Mouse (Mus musculus): ENCODE data around the gene Nrros.
"Not testable (repeated sequence)": the region's sequence is repeated elsewhere in the genome, so short reads cannot be mapped to it uniquely, and the experiment has no call there.

The Nrros gene

DNA sequence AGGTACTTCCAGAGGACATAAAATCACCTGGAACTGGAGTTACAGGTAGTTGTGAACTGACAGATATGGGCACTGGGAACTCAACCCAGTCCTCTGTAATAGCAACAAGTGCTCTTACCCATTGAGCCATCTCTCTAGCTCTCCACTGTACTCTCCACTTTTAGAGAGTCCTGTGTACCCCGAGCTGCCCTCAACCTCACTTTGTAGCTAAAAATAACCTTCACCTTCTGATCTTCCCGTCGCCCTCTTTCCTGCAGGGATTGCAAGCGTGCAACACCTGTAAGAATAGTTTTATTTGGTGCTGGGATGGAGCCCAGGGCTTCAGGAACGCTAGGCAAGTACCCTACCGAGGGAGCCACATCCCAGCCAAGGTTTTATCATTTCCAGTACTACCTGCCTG lies 49.6 kb downstream of the Nrros start:
- DNase-seq (ENCODE audit: extremely low spot score, low read depth, low spot score) = no peak

DNA sequence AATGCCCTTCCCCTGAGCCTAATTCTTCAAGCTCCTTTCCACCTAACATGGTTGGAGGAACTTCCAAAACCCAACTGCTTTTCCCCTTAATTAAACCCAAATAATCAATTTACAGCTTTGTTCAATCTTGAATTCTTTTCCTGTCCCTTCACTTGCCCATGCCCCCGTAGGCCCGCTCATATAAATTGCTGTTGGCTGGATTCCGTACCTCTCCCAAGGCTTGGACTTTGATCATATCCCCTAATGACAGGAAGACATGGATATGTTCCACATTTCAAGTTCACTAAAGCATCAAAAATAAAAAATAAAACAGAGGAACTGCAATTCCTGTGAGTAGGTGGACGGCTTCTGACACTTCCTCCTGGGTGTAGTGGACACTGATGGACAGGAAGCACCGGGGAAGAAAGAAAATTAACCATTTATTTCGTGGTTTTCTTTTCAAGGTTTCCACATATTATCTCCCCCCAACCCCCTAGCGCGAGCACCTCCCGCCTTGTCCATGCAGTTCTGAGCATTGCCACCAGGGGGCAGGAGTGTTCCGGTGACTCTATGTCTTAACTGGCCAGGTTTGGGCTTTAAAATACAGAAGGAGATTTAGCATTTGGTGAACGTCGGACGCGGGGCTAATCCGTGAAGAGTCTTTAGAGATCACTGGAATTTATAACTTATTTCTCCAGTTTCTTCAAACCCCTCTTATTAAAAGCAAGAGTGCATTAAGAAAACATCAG lies 50.3 kb downstream of the Nrros start:
- peak; percentile 46 for DNase-seq (ENCODE audit: extremely low spot score, low read depth, low spot score)

DNA sequence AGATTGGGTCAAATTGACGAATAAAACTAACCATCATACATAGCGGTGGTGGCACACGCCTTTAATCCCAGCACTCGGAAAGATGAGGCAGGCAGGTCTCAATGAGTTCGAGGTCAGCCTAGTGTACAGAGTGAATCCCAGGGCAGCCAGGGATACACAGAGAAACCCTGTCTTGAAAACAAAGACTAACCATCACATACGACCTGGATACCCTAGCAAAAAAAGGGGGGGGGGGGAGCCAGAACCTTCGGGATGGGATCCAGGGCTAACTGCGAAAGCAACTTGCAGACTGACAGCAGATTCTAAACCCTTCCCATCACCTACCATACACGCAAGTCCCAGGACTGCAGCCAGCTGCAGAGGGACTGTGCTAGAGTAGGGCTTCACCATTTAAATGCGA lies 51.0 kb downstream of the Nrros start:
- no peak for DNase-seq (ENCODE audit: extremely low spot score, low read depth, low spot score)

DNA sequence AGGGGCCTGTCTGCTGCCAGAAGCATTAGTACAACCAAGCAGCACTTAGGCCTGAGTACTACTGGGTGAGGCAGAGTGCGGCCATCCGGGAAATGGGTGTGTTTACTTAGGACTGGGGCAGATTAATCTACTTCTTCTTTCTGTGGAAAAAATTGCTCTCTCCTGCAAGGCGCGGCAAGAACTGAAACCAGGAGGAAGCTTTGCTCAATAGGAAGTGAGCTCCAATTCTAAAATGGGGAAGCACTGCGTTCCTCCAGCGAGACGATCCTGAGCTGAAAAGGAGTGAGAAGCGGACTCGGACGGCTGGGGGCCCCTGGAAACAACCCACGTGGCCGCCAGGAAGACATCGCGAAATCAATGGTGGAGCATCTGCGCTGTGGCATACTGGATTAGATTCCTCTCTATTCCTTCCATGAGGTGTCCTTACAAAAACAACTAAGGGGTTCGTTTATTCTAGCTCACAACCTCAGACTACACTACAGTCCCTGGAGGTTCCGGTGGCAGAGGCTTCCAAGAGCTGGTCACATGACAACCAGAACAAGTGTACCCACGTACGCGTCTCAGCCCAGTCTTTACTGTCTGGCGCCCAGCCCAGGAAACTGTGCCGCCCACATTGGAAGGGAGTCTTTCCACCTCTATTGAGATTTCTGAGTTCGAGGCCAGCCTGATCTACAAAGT lies 51.7 kb downstream of the Nrros start:
- DNase-seq (ENCODE audit: extremely low spot score, low read depth, low spot score) = no peak

DNA sequence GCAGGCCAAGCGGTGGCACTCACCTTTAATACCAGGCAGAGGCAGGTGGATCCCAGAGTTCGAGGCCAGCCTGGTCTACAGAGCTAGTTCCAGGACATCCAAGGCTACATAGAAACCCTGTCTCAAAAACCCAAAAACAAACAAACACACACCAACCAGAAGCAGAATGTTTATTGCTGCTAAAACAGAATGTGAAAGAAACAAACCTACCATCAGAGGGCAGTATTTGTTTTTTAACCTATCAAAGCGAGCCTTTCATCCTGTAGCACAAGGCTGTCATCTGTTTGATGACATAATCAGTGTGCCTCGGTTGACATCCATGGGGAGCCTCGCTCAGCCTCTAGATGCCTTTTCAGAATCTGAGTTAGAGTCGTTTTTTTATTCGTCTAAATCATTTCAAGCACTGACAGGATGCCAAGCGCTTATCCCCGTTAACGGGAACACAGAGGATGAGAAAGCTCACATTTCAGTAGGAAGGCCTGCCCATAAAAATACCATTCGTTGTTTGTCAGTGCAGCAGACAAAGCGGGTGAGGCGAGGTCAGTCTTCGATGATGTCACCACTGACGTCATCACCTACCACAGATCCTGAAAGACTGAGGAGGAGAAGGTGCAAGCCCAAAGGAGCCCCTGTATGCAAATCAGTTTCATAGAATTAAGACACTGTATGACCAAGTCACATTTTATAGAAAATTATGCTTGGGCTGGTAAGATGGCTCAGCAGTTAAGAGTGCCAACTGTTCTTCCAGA lies 54.3 kb downstream of the Nrros start:
- no peak for DNase-seq (ENCODE audit: extremely low spot score, low read depth, low spot score)

DNA sequence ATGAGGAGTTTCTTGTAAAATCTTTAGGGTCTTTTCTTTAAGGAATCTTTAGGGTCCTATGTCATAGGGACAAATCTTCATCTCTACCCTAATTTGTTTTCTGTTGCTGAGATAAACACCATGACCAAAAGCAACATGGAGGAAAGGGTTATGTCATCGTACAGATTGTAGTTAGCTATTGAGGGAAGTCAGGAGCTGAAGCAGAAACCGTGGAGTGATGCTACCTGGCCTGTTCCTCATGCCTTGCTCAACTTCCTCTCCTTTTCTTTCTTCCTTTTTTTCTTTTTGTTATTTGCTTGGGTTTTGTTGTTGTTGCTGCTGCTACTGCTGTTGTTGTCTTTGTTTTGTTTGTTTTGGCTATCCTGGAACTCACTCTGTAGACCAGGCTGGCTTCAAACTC lies 56.8 kb downstream of the Nrros start:
- DNase-seq (ENCODE audit: extremely low spot score, low read depth, low spot score) = no peak

DNA sequence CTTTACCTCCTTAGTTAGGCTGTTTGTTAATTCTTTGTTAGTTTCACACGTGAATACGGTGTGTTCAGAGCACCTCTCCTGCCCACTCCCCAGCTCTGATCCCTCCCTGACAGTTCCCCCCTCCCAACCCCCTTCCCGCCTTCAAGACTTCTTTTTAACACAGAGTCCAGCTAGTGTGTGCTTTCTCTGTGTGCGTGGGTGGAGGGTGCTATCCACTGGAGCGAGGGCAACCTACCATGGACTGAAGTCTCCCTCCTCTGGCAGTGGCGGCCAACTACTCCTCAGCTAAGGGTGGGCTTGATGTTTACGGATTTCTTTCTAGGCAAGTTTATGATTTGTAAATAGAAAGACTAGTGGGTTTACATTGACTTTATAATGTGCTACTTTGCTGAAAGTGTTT lies 57.2 kb downstream of the Nrros start:
- DNase-seq (ENCODE audit: extremely low spot score, low read depth, low spot score) = no peak

DNA sequence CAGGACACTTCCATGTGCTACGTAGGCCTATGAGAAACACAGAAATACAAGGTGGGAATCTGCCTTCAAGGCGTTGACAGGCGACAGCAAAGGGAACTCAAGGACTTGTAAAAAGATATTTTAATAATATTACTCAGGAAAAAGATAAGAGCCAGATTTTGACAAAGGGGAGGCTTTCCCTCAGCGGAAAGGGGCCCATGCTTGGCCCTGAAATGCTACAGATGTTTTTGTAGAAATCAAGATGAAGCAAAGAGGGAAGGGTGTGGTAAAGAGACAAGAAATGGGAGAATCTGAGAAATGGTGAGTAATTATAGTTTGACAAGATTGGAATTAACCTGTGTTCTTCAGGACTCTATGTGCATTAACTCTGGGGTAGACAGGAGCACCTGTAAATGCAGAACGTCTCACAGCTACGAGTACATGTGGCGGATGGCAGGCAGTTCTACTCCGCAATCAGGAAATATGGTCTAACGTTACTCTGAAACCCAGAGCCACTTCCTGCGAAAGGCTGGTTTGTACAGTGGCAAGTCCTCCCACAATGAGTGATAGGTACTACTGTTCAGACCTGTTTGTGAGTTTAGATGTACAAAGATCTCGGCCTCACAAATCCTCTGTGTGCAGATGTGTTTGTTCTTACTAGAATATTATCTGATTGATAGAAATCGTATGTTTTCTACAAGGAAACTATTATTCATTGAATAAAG lies 57.9 kb downstream of the Nrros start:
- DNase-seq (ENCODE audit: extremely low spot score, low read depth, low spot score) = no peak

DNA sequence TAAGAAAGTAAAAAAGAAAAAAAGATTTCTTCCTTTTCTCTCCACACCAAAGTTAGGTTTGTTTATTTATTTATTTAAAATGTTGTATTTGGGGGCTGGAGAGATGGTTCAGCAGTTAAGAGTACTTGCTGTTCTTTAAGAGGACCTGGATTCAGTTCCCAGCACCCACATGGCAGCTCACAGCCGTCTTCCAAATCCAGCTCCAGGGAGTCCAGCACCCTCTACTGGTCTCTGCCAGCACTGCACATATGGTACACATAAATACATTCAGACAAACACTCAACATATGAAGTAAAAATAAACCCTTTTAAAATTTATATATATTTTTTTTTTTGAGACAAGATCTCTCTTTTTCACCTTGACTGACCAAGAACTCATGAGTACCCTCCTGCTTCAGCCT lies 59.7 kb downstream of the Nrros start:
- no peak for DNase-seq (ENCODE audit: extremely low spot score, low read depth, low spot score)

DNA sequence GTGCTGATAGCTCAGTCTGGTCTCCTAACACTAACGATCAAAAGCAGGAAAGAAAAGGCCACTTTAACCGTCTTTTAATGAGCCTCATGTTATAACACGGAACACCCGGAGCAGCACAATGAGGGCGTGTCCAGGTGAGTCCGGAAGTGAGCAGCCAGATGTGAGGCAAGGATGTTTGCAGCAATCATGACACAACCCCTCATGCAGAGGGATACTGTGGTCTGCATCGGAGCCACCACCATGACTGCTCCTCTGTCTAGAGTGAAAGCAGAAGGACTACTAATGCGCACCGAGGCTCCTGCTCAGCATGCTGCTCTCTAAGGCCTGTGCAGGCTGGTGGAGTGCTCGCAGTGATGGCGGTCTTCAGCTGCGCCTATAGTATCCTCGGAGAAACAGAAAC lies 63.1 kb downstream of the Nrros start:
- no peak for DNase-seq (ENCODE audit: extremely low spot score, low read depth, low spot score)

DNA sequence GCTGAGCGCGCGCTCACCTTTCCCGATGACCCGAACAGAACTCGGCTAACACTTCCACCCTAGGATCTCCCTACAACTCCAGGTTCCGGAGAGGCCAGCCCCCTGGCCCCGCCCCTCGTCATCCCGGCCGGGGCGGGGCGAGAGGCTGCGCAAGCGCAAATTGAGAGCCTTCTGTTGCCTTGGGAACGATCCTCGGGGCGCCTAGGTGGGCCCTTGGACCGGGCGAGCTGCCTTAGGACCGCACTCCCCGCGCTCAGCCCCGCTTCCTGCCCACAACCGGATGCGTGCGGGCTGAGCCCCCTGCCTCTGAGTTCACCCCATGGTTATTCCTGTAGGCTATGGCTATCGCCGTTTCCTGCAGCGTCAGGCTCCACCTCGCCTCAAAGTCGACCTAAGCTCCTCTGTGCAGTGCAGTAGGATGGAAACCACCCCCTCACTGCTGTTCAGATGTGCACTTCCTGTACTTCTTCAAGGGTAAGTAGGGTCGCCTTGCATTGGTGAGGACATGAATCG lies 65.7 kb downstream of the Nrros start, which contains the start of the genes Pigx and Cep19:
Gene Pigx (minus strand): TSS at position 103 of the 513 bp plus-strand sequence.
Gene Cep19 (plus strand): TSS at position 163 of the 513 bp plus-strand sequence.
- DNase-seq (ENCODE audit: extremely low spot score, low read depth, low spot score) = peak; percentile 83

DNA sequence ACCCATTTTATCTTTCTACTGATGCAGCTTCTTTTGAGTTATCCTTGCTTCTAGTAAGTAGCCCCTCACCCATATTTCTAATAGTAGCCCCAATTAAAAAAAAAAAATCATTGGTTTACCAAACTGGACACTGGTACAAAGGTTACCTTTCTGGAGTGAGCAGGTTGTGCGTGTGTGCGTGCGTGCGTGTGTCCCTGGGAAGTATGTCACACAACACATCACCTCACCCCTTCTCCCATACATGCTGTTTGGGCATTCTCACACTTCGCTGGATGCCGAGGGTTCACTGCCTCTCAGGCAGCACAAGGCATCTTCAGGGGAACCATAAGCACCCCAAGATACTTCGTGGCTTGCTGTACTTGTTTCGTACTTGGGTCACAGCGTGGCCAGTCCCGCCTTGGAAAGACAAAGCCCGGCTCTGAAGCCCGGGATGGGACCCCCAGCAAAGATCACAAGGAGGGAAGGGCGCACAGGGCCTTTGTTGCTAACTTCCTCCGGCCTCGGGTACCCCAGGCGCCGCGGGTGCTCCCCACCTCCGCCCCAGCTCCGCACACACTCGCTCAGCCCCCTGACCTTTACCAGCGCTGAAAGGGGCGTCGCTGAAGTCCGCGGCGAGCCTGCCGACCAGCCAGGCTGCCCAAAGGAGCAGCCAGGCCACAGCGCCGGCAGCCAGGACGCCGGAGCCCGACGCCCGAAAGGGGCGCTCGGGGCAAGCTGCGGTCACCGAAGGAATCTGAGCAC lies 66.3 kb downstream of the Nrros start:
- no peak for DNase-seq (ENCODE audit: extremely low spot score, low read depth, low spot score)

DNA sequence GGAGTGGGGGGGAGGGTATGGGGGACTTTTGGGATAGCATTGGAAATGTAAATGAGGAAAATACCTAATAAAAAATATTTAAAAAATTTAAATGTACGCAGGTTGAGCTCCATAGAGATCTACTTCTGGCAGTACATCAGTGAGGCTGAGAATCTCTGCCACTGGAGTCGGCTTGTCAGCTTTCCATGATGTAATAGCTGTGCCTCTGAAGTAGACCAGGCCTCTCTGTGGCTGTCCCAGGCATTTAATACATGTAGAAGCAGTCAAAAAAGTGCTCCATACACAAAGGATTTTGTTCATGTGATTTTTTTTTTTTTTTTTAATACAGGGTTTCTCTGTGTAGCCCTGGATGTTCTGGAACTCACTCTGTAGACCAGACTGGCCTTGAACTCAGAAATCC lies 67.6 kb downstream of the Nrros start:
- DNase-seq (ENCODE audit: extremely low spot score, low read depth, low spot score) = not testable (repeated sequence)

All from hindlimb bud, embryonic 11.5 days (tissue).